Mouse (Mus musculus) liver, embryonic 14.5 days (tissue): Measurements from ENCODE around the gene Serinc3. TPM values are rescaled to one million over a fixed set of nuclear protein-coding genes. Genes with fewer than 3 reads are reported as not detected.
A peak's percentile ranks its signal among the peaks of the same experiment; 100 is the strongest.
"Not testable (repeated sequence)": the region's sequence is repeated elsewhere in the genome, so short reads cannot be mapped to it uniquely, and the experiment has no call there.

Experiments used
- ATAC-seq: fragments of 200-750 bp; cut with Nextera tagmentation; 2 replicates; pipeline ENCODE4 v1.8.0; 2017; ENCODE audit warnings: moderate number of reproducible peaks, mild to moderate bottlenecking, moderate library complexity; ENCODE audit not compliant: insufficient read depth
- DNase-seq, 3 experiments: peaks; one replicate each; pipeline ENCODE4 v3.0.0-alpha.2; 2012 to 2013; ENCODE audit warnings: low read depth in 3 of 3, low spot score in 3 of 3
- H3K27ac ChIP-seq: fragments of 300-500 bp; sonication (generic); 2 replicates; pipeline ENCODE4 v1.5.1; 2014; ENCODE audit warnings: moderate library complexity, mild to moderate bottlenecking, control low read depth, inconsistent platforms
- H3K27me3 ChIP-seq: fragments of 300-500 bp; sonication (generic); 2 replicates; pipeline ENCODE4 v1.6.1; 2014; ENCODE audit warnings: mild to moderate bottlenecking, low read length, moderate library complexity; ENCODE audit not compliant: control insufficient read depth, insufficient read depth
- H3K36me3 ChIP-seq: fragments of 300-500 bp; sonication (generic); replicated peaks from 2 replicates; pipeline ENCODE4 v1.6.1; 2014; ENCODE audit warnings: low read depth; ENCODE audit not compliant: control insufficient read depth, insufficient read depth
- H3K4me1 ChIP-seq, 2 experiments: fragments of 200-500 bp in 1 of 2; fragments of 300-500 bp in 1 of 2; sonication (generic) in 1 of 2; replicated peaks; 2 replicates each; pipeline ENCODE4 v1.6.1; 2012 to 2014; ENCODE audit warnings: antibody characterized with exemption in 1 of 2, inconsistent platforms in 1 of 2, low read length in 1 of 2; ENCODE audit not compliant: control insufficient read depth in 2 of 2, insufficient read depth in 2 of 2
- H3K4me2 ChIP-seq: fragments of 300-500 bp; sonication (generic); 2 replicates; pipeline ENCODE4 v1.6.1; 2014; ENCODE audit warnings: low read depth, mild to moderate bottlenecking, control low read depth, moderate library complexity
- H3K4me3 ChIP-seq, 2 experiments: fragments of 200-500 bp in 1 of 2; fragments of 300-500 bp in 1 of 2; sonication (generic) in 1 of 2; 2 replicates each; pipeline ENCODE4 v1.5.1; 2012 to 2014; ENCODE audit warnings: low read depth in 2 of 2, low read length in 2 of 2, mild to moderate bottlenecking in 2 of 2, control low read depth in 1 of 2, inconsistent platforms in 1 of 2, moderate library complexity in 1 of 2; ENCODE audit not compliant: insufficient read depth in 1 of 2
- H3K9ac ChIP-seq: fragments of 300-500 bp; sonication (generic); replicated peaks from 2 replicates; pipeline ENCODE4 v1.6.1; 2014; ENCODE audit warnings: mild to moderate bottlenecking, control low read depth, moderate library complexity
- H3K9me3 ChIP-seq: fragments of 300-500 bp; sonication (generic); 2 replicates; pipeline ENCODE4 v1.6.1; 2016; ENCODE audit warnings: low read length, mixed read lengths; ENCODE audit not compliant: control insufficient read depth
- CTCF ChIP-seq: IDR thresholded peaks from 2 replicates; pipeline ENCODE4 v1.5.1; 2016; ENCODE audit warnings: antibody characterized with exemption, low read depth, control low read depth
- EP300 ChIP-seq: IDR thresholded peaks from 2 replicates; pipeline ENCODE4 v1.6.1; 2016; ENCODE audit warnings: antibody characterized with exemption, low read depth
- WGBS: fragments of 180-500 bp; shearing (Covaris S2); extraction: QIAGEN DNeasy Blood & Tissue Kit; methylation state at CpG from one replicate; pipeline ENCODE4 v1.1.7; 2014; ENCODE audit not compliant: insufficient replicate concordance; 5-methylcytosine and 5-hydroxymethylcytosine counted together
- polyA plus RNA-seq, 2 experiments: library from polyadenylated mRNA; depleted of rRNA in 1 of 2; stranded (reverse) in 1 of 2; unstranded in 1 of 2; fragments of >200 nt; fragmentation: Nextera tagmentation in 1 of 2; extraction: Ambion mirVana in 1 of 2; gene quantifications; 2 replicates each; pipeline versions ENCODE4 v1.2.1 to v1.2.3; 2012 to 2014

The Serinc3 gene
- polyA plus RNA-seq, 2 experiments, result 165 to 257 TPM

DNA sequence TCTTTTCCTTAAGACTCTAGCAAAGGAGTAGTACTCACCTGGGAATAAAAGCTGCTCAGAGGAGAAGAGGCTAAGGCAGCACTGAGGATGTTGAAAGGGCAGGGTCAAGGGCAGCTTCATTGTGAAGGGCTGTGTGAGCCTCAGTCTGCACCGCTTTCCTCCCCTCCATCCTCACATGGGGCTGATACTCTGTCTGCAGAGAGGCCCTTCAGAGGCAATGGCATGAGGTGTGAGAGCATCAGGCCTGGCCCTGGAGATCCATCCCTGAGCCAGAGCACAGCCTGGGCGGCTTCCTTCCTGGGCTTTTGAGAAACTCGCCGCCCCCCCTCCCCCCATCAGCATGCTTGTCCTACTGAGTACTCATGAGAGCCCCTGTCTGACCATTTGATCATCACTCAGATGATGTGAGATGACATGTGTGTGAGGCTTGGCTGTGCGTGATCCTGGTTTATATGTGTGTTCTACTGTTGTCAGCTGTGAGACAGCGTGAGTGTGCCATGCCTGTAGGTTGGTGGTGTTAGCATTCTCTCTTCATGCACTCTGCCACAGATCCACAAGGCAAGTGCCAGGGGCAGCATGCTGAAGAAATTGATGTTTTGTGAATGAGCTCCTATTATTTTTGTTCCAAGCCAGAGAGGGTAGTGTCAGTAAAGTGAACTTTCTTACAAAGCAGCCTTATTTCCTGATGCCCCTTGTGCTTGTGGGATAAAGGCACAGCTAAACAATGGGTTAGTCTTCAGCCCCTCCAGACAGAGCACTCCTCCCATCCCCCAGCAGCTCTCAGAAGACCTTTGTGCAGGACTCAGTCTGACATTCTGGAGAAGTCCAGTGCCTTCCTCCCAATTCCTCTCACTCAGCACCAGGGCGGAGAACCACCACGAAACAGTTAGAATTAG is 45.7 kb upstream of the Serinc3 start:
- TF ChIP-seq CTCF (no peak), EP300 (no peak)
- H3K4me3 ChIP-seq, result no peak overlapping the region
- H3K9me3 ChIP-seq, result no peaks in the 10 kb centered on the region
- WGBS, result 78% methylated on average over 8 of the region's 8 CpGs
- DNase-seq, result no peak
- H3K36me3 ChIP-seq, result no peaks in the 10 kb centered on the region
- no peak overlapping the region for H3K9ac ChIP-seq
- H3K4me1 ChIP-seq, result peaks cover 64 to 77% of the 10 kb centered on the region in 2 experiments
- no peak for ATAC-seq
- no peak overlapping the region for H3K27ac ChIP-seq
- H3K4me2 ChIP-seq, result peak overlapping the region; percentile 54; the same call in 1 of the 2 replicates
- no peaks in the 10 kb centered on the region for H3K27me3 ChIP-seq

DNA sequence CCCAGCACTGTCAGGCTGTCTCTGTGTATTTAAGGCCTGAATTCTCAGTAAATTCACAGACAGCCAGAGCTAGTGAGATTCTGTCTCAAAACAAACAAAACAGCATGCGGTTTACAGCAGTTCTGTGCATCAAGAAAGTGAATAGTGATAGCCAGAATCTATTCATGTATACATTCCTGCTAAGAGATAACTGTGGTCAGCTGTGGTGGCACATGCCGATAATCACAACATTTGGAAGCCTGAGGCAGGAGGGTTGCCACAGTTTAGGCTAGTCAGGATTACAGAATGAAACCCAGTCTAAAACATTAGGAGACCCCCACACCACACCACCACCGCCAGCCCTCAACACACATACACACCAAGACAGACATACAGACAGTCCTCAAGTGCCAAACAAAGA is 44.8 kb upstream of the Serinc3 start:
- Histone ChIP-seq H3K4me3 (no peak overlapping the region), H3K4me1 (peaks cover 64 to 79% of the 10 kb centered on the region in 2 experiments), H3K27ac (peak overlapping the region; percentile 26; the same call in 1 of the 2 replicates), H3K36me3 (no peaks in the 10 kb centered on the region), H3K4me2 (peak overlapping the region; percentile 19; the same call in 1 of the 2 replicates), H3K27me3 (no peaks in the 10 kb centered on the region), H3K9ac (peak overlapping the region; percentile 2; the same call in 1 of the 2 replicates), H3K9me3 (no peaks in the 10 kb centered on the region)
- peak; percentile 18; the same call in 1 of the 2 replicates for ATAC-seq
- TF ChIP-seq CTCF, result no peak
- peak; percentile 77 for TF ChIP-seq EP300
- 31% methylated on average over 3 of the region's 3 CpGs for WGBS
- no peak for DNase-seq

- ATAC-seq, H3K4me2 ChIP-seq, H3K36me3 ChIP-seq, H3K9ac ChIP-seq, H3K27me3 ChIP-seq, H3K27ac ChIP-seq, H3K4me3 ChIP-seq, H3K9me3 ChIP-seq, DNase-seq: not testable (repeated sequence)
- WGBS, result 78% methylated on average over 1 of the region's 1 CpGs
- peaks cover 60 to 79% of the 10 kb centered on the region in 2 experiments for H3K4me1 ChIP-seq
Observed at GRCm38 (mm10) chr2:163688377-163688776, 43.4 kb upstream of the Serinc3 start.

DNA sequence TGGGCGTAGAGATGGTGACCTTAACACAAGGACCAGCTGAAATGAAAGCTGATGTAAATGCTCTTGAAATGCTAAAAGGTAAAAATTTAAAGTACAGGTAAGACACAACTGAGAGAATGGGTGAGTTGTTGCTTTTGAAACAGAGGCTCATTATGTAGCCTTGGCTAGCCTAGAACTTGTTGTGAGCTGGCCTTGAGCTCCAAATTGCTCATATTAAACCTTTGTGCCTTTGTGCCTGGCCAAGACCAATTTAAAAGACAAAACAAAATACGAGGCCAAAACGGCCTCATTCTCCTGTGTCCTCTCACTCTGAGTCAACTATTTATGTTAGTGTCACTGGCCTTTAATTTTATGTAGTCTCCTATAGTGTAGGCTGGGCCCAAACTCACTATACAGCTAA is 42.0 kb upstream of the Serinc3 start:
- H3K9ac ChIP-seq, result 0 out of 2 replicates have a peak overlapping the region, but pooled peaks have one; percentile 23
- H3K4me1 ChIP-seq, result peaks cover 46 to 73% of the 10 kb centered on the region in 2 experiments
- no peak overlapping the region for H3K27ac ChIP-seq
- peak overlapping the region; percentile 20; the same call in 1 of the 2 replicates for H3K4me2 ChIP-seq
- no peaks in the 10 kb centered on the region for H3K27me3 ChIP-seq
- ATAC-seq, result no peak
- H3K4me3 ChIP-seq, result no peak overlapping the region
- no peak for DNase-seq
- H3K9me3 ChIP-seq, result no peaks in the 10 kb centered on the region
- TF ChIP-seq CTCF (no peak), EP300 (no peak)
- H3K36me3 ChIP-seq, result no peaks in the 10 kb centered on the region
- 67% methylated on average over 3 of the region's 3 CpGs for WGBS

- Histone ChIP-seq H3K4me1 (peaks cover 42 to 69% of the 10 kb centered on the region in 2 experiments), H3K36me3 (no peaks in the 10 kb centered on the region), H3K27me3 (no peaks in the 10 kb centered on the region), H3K9ac (no peak overlapping the region), H3K4me2 (peak overlapping the region; percentile 20; the same call in 1 of the 2 replicates), H3K4me3 (no peak overlapping the region), H3K9me3 (no peaks in the 10 kb centered on the region), H3K27ac (no peak overlapping the region)
- no peak for TF ChIP-seq CTCF
- TF ChIP-seq EP300, result peak; percentile 41; the same call in 1 of the 2 replicates
- DNase-seq (no peak), ATAC-seq (peak; percentile 62; the same call in 1 of the 2 replicates)
- WGBS, result 21% methylated on average over 5 of the region's 5 CpGs
Observed at GRCm38 (mm10) chr2:163686233-163686632, 41.3 kb upstream of the Serinc3 start.
